Mouse (Mus musculus) liver, embryonic 14.5 days (tissue): ENCODE measurements around the gene Fxyd6. TPM values are rescaled to one million over a fixed set of nuclear protein-coding genes. Genes with fewer than 3 reads are reported as not detected.

Experiments
- ATAC-seq: fragments of 200-750 bp; cut with Nextera tagmentation; 2 replicates; pipeline ENCODE4 v1.8.0; 2017; ENCODE audit warnings: moderate number of reproducible peaks, mild to moderate bottlenecking, moderate library complexity; ENCODE audit not compliant: insufficient read depth
- DNase-seq, 3 experiments: peaks; one replicate each; pipeline ENCODE4 v3.0.0-alpha.2; 2012 to 2013; ENCODE audit warnings: low read depth in 3 of 3, low spot score in 3 of 3
- H3K27ac ChIP-seq: fragments of 300-500 bp; sonication (generic); 2 replicates; pipeline ENCODE4 v1.5.1; 2014; ENCODE audit warnings: moderate library complexity, mild to moderate bottlenecking, control low read depth, inconsistent platforms
- H3K27me3 ChIP-seq: fragments of 300-500 bp; sonication (generic); 2 replicates; pipeline ENCODE4 v1.6.1; 2014; ENCODE audit warnings: mild to moderate bottlenecking, low read length, moderate library complexity; ENCODE audit not compliant: control insufficient read depth, insufficient read depth
- H3K36me3 ChIP-seq: fragments of 300-500 bp; sonication (generic); replicated peaks from 2 replicates; pipeline ENCODE4 v1.6.1; 2014; ENCODE audit warnings: low read depth; ENCODE audit not compliant: control insufficient read depth, insufficient read depth
- H3K4me1 ChIP-seq, 2 experiments: fragments of 200-500 bp in 1 of 2; fragments of 300-500 bp in 1 of 2; sonication (generic) in 1 of 2; replicated peaks; 2 replicates each; pipeline ENCODE4 v1.6.1; 2012 to 2014; ENCODE audit warnings: antibody characterized with exemption in 1 of 2, inconsistent platforms in 1 of 2, low read length in 1 of 2; ENCODE audit not compliant: control insufficient read depth in 2 of 2, insufficient read depth in 2 of 2
- H3K4me2 ChIP-seq: fragments of 300-500 bp; sonication (generic); 2 replicates; pipeline ENCODE4 v1.6.1; 2014; ENCODE audit warnings: low read depth, mild to moderate bottlenecking, control low read depth, moderate library complexity
- H3K4me3 ChIP-seq, 2 experiments: fragments of 200-500 bp in 1 of 2; fragments of 300-500 bp in 1 of 2; sonication (generic) in 1 of 2; 2 replicates each; pipeline ENCODE4 v1.5.1; 2012 to 2014; ENCODE audit warnings: low read depth in 2 of 2, low read length in 2 of 2, mild to moderate bottlenecking in 2 of 2, control low read depth in 1 of 2, inconsistent platforms in 1 of 2, moderate library complexity in 1 of 2; ENCODE audit not compliant: insufficient read depth in 1 of 2
- H3K9ac ChIP-seq: fragments of 300-500 bp; sonication (generic); replicated peaks from 2 replicates; pipeline ENCODE4 v1.6.1; 2014; ENCODE audit warnings: mild to moderate bottlenecking, control low read depth, moderate library complexity
- H3K9me3 ChIP-seq: fragments of 300-500 bp; sonication (generic); 2 replicates; pipeline ENCODE4 v1.6.1; 2016; ENCODE audit warnings: low read length, mixed read lengths; ENCODE audit not compliant: control insufficient read depth
- CTCF ChIP-seq: IDR thresholded peaks from 2 replicates; pipeline ENCODE4 v1.5.1; 2016; ENCODE audit warnings: antibody characterized with exemption, low read depth, control low read depth
- EP300 ChIP-seq: IDR thresholded peaks from 2 replicates; pipeline ENCODE4 v1.6.1; 2016; ENCODE audit warnings: antibody characterized with exemption, low read depth
- WGBS: fragments of 180-500 bp; shearing (Covaris S2); extraction: QIAGEN DNeasy Blood & Tissue Kit; methylation state at CpG from one replicate; pipeline ENCODE4 v1.1.7; 2014; ENCODE audit not compliant: insufficient replicate concordance; 5-methylcytosine and 5-hydroxymethylcytosine counted together
- polyA plus RNA-seq, 2 experiments: library from polyadenylated mRNA; depleted of rRNA in 1 of 2; stranded (reverse) in 1 of 2; unstranded in 1 of 2; fragments of >200 nt; fragmentation: Nextera tagmentation in 1 of 2; extraction: Ambion mirVana in 1 of 2; gene quantifications; 2 replicates each; pipeline versions ENCODE4 v1.2.1 to v1.2.3; 2012 to 2014

Gene Fxyd6
- polyA plus RNA-seq (2012; rRNA removed) (0.89 and 1.1 TPM in 2 replicates), polyA plus RNA-seq (2014; fragmentation: Nextera tagmentation; extraction: Ambion mirVana) (0.42 and 0.72 TPM in 2 replicates)

GRCm38 (mm10) chr9:45370117-45370561, at the start of gene Fxyd6:
Gene Fxyd6, plus strand, starts transcription at chr9:45370185.
- Histone ChIP-seq H3K9ac (no peak within 1 kb of the TSS), H3K27ac (no peak within 1 kb of the TSS), H3K27me3 (peaks cover 24% of the 10 kb centered on the region), H3K4me2 (peak within 1 kb of the TSS; percentile 41), H3K36me3 (no peaks in the 10 kb centered on the region), H3K4me3 (peak within 1 kb of the TSS; percentile 29 to 44), H3K9me3 (no peaks in the 10 kb centered on the region), H3K4me1 (no peaks in the 10 kb centered on the region)
- TF ChIP-seq CTCF (no peak), EP300 (no peak)
- ATAC-seq (no peak), DNase-seq (no peak)
- under 1% methylated on average over 28 of the region's 28 CpGs for WGBS

GRCm38 (mm10) chr9:45321465-45321864, 48.5 kb upstream of the Fxyd6 start:
- Histone ChIP-seq H3K27me3 (no peaks in the 10 kb centered on the region), H3K27ac (no peak overlapping the region), H3K9ac (no peak overlapping the region), H3K9me3 (no peaks in the 10 kb centered on the region), H3K4me1 (peaks cover 0 to 2% of the 10 kb centered on the region in 2 experiments; a peak in 1 of 4 replicates), H3K36me3 (no peaks in the 10 kb centered on the region), H3K4me2 (no peak overlapping the region), H3K4me3 (no peak overlapping the region)
- WGBS: 63% methylated on average over 6 of the region's 6 CpGs
- ATAC-seq (no peak), DNase-seq (no peak)
- TF ChIP-seq EP300 (no peak), CTCF (no peak)

GRCm38 (mm10) chr9:45321946-45322430, 48.0 kb upstream of the Fxyd6 start:
- ATAC-seq: no peak
- peaks cover 0 to 2% of the 10 kb centered on the region in 2 experiments; a peak in 1 of 4 replicates for H3K4me1 ChIP-seq
- no peaks in the 10 kb centered on the region for H3K36me3 ChIP-seq
- no peaks in the 10 kb centered on the region for H3K27me3 ChIP-seq
- WGBS: 53% methylated on average over 4 of the region's 4 CpGs
- H3K9me3 ChIP-seq: no peaks in the 10 kb centered on the region
- no peak overlapping the region for H3K27ac ChIP-seq
- no peak overlapping the region for H3K9ac ChIP-seq
- no peak for DNase-seq
- TF ChIP-seq EP300 (no peak), CTCF (no peak)
- no peak overlapping the region for H3K4me3 ChIP-seq
- no peak overlapping the region for H3K4me2 ChIP-seq

GRCm38 (mm10) chr9:45326390-45326789, 43.6 kb upstream of the Fxyd6 start:
- Histone ChIP-seq H3K4me1 (peaks cover 0 to 2% of the 10 kb centered on the region in 2 experiments; a peak in 1 of 4 replicates), H3K9ac (no peak overlapping the region), H3K27ac (no peak overlapping the region), H3K9me3 (no peaks in the 10 kb centered on the region), H3K4me2 (no peak overlapping the region), H3K4me3 (no peak overlapping the region), H3K27me3 (no peaks in the 10 kb centered on the region), H3K36me3 (no peaks in the 10 kb centered on the region)
- no peak for DNase-seq
- no peak for ATAC-seq
- 67% methylated on average over 9 of the region's 9 CpGs for WGBS
- TF ChIP-seq CTCF (no peak), EP300 (no peak)

GRCm38 (mm10) chr9:45328263-45328662, 41.7 kb upstream of the Fxyd6 start:
- H3K9me3 ChIP-seq: no peaks in the 10 kb centered on the region
- no peak overlapping the region for H3K9ac ChIP-seq
- TF ChIP-seq EP300: no peak
- TF ChIP-seq CTCF: no peak
- ATAC-seq: no peak
- 65% methylated on average over 4 of the region's 4 CpGs for WGBS
- H3K36me3 ChIP-seq: no peaks in the 10 kb centered on the region
- no peak overlapping the region for H3K4me2 ChIP-seq
- H3K4me3 ChIP-seq: no peak overlapping the region
- no peak for DNase-seq
- peaks cover 0 to 2% of the 10 kb centered on the region in 2 experiments; a peak in 1 of 4 replicates for H3K4me1 ChIP-seq
- H3K27me3 ChIP-seq: no peaks in the 10 kb centered on the region
- H3K27ac ChIP-seq: no peak overlapping the region
